In the genomic region with DNA sequence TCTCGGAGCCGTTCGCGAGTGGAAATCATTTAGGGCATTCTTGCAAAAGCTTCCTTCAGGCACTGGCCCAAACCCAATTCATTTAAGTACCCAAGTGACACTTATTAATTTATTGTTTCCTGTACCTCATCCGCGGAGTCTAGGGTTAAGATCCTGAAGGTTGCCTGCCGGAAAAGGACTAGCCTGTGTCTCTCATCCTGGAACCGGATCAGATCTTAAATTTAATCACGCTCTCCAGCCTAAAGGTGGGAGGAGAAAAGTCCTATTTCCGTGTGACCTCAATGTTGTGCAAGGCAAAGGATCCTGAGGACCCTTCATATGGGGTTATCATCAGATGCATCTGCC, we compare ENCODE assay signal across 10 mouse cellular contexts. TPM values are rescaled to one million over a fixed set of nuclear protein-coding genes. Genes with fewer than 3 reads are reported as not detected.
DNase-seq lines count a peak whose midpoint lies in the region; ATAC-seq and TF ChIP-seq lines count a peak whose summit lies in the region.
"Had no signal": no experiment of that assay in that cellular context is flagged by ENCODE, and none has a peak within 500 bp of the region (broad histone marks: within the 10 kb centered on the region; RNA-seq: fewer than 3 reads in every experiment).

No protein-coding gene starts in this region.

- H3K27me3 ChIP-seq in kidney, postnatal 0 days (ENCODE audit: insufficient read depth, low read length) = peaks cover 19% of the 10 kb centered on the region
- peaks cover 86% of the 10 kb centered on the region for H3K27me3 ChIP-seq in forebrain, embryonic 10.5 days (ENCODE audit: poor library complexity, severe bottlenecking)
- peaks cover 32% of the 10 kb centered on the region for H3K27me3 ChIP-seq in intestine, embryonic 16.5 days (replicated peaks; ENCODE audit: control insufficient read depth, insufficient read depth, low read length)
- H3K27me3 ChIP-seq in neural tube, embryonic 13.5 days = peaks cover 94% of the 10 kb centered on the region

- no peak for TF ChIP-seq CTCF in kidney, postnatal 0 days (IDR thresholded peaks at IDR 0.05; ENCODE audit: low read depth)

- peak; percentile 72 for DNase-seq in kidney, postnatal 0 days (ENCODE audit: low spot score)
- DNase-seq in kidney, postnatal 10 days = no peak
- DNase-seq in forebrain, embryonic 10.5 days (ENCODE audit: extremely low spot score, low spot score) = no peak
- DNase-seq in ovary, adult 18-20 months (ENCODE audit: low spot score) = no peak
- DNase-seq in thymus, postnatal 25 days = no peak
- no peak for DNase-seq in ovary, postnatal 36 days (ENCODE audit: low spot score)
- DNase-seq: thymus, postnatal 36 days had no signal

- 0 out of 2 replicates have a peak, but pooled peaks have one; percentile 40 for ATAC-seq in kidney, postnatal 0 days (replicated peaks; ENCODE audit: low FRiP score, low read depth)
- 0 out of 2 replicates have a peak, but pooled peaks have one; percentile 18 for ATAC-seq in intestine, embryonic 16.5 days
- peak; percentile 9; the same call in 1 of the 2 replicates for ATAC-seq in neural tube, embryonic 13.5 days (ENCODE audit: low read depth)

- peak overlapping the region; percentile 44 for H3K4me3 ChIP-seq in kidney, postnatal 0 days (replicated peaks; ENCODE audit: low read depth, low read length)
- H3K4me3 ChIP-seq in forebrain, embryonic 10.5 days = peak overlapping the region; percentile 69
- peak overlapping the region; percentile 50 for H3K4me3 ChIP-seq in intestine, embryonic 16.5 days (ENCODE audit: low read length)
- peak overlapping the region; percentile 59 for H3K4me3 ChIP-seq in neural tube, embryonic 13.5 days

- no peaks in the 10 kb centered on the region for H3K4me1 ChIP-seq in kidney, postnatal 0 days (replicated peaks; ENCODE audit: insufficient read depth, low read length)
- H3K4me1 ChIP-seq in forebrain, embryonic 10.5 days = peaks cover 20% of the 10 kb centered on the region
- H3K4me1 ChIP-seq in intestine, embryonic 16.5 days (ENCODE audit: control insufficient read depth, insufficient read depth, low read length) = peaks cover 6% of the 10 kb centered on the region; the same call in 1 of the 2 replicates
- peaks cover 24% of the 10 kb centered on the region for H3K4me1 ChIP-seq in neural tube, embryonic 13.5 days (replicated peaks)

- H3K9ac ChIP-seq in kidney, postnatal 0 days (ENCODE audit: low read depth, low read length) = no peak overlapping the region
- H3K9ac ChIP-seq in intestine, embryonic 16.5 days (ENCODE audit: low read depth, low read length) = no peak overlapping the region
- H3K9ac ChIP-seq in neural tube, embryonic 13.5 days = peak overlapping the region; percentile 70

- H3K4me2 ChIP-seq in kidney, postnatal 0 days (ENCODE audit: low read length) = peak overlapping the region; percentile 85
- peak overlapping the region; percentile 93 for H3K4me2 ChIP-seq in intestine, embryonic 16.5 days (ENCODE audit: low read depth, low read length)
- peak overlapping the region; percentile 86 for H3K4me2 ChIP-seq in neural tube, embryonic 13.5 days

- H3K9me3 ChIP-seq in kidney, postnatal 0 days (replicated peaks; ENCODE audit: low read length) = no peaks in the 10 kb centered on the region
- no peaks in the 10 kb centered on the region for H3K9me3 ChIP-seq in forebrain, embryonic 10.5 days
- no peaks in the 10 kb centered on the region for H3K9me3 ChIP-seq in intestine, embryonic 16.5 days (ENCODE audit: control insufficient read depth, low read length)
- no peaks in the 10 kb centered on the region for H3K9me3 ChIP-seq in neural tube, embryonic 13.5 days

- no peak overlapping the region for H3K27ac ChIP-seq in kidney, postnatal 0 days
- no peak overlapping the region for H3K27ac ChIP-seq in forebrain, embryonic 10.5 days
- no peak overlapping the region for H3K27ac ChIP-seq in intestine, embryonic 16.5 days (ENCODE audit: low read length)
- H3K27ac ChIP-seq in neural tube, embryonic 13.5 days (replicated peaks) = no peak overlapping the region

- WGBS in kidney, postnatal 0 days = 2% methylated on average over 10 of the region's 10 CpGs
- WGBS in forebrain, embryonic 10.5 days = 18% methylated on average over 10 of the region's 10 CpGs
- WGBS in intestine, embryonic 16.5 days = 4% methylated on average over 10 of the region's 10 CpGs
- WGBS in neural tube, embryonic 13.5 days = 5% methylated on average over 10 of the region's 10 CpGs

- H3K36me3 ChIP-seq in kidney, postnatal 0 days (ENCODE audit: insufficient read depth, low read length) = no peaks in the 10 kb centered on the region
- no peaks in the 10 kb centered on the region for H3K36me3 ChIP-seq in forebrain, embryonic 10.5 days (replicated peaks)
- H3K36me3 ChIP-seq in intestine, embryonic 16.5 days (ENCODE audit: control insufficient read depth, insufficient read depth, low read length) = no peaks in the 10 kb centered on the region
- H3K36me3 ChIP-seq in neural tube, embryonic 13.5 days = no peaks in the 10 kb centered on the region

RNA-seq across cellular contexts. Expression of a gene that starts 0.2 kb away (rescaled TPM):
- polyA plus RNA-seq in kidney, postnatal 0 days (2015; fragmentation: Nextera tagmentation; extraction: Ambion mirVana) = 0.61 and 0.68 TPM in 2 replicates
- 0.07 and 0.15 TPM in 2 replicates for polyA plus RNA-seq in forebrain, embryonic 10.5 days (2016; fragmentation: Nextera tagmentation; extraction: Ambion mirVana)
- not detected in 2 replicates for polyA plus RNA-seq in intestine, embryonic 16.5 days (2015; fragmentation: Nextera tagmentation; extraction: Ambion mirVana)
- polyA plus RNA-seq in neural tube, embryonic 13.5 days (2015; fragmentation: Nextera tagmentation; extraction: Ambion mirVana) = 8.8 and 11.4 TPM in 2 replicates

RNA-seq across cellular contexts. Expression of a gene that starts 29.3 kb away (rescaled TPM):
- not detected in 2 replicates for polyA plus RNA-seq in kidney, postnatal 0 days (2015; fragmentation: Nextera tagmentation; extraction: Ambion mirVana)
- not detected in 2 replicates for polyA plus RNA-seq in forebrain, embryonic 10.5 days (2016; fragmentation: Nextera tagmentation; extraction: Ambion mirVana)
- polyA plus RNA-seq in intestine, embryonic 16.5 days (2015; fragmentation: Nextera tagmentation; extraction: Ambion mirVana) = not detected in 2 replicates
- polyA plus RNA-seq in neural tube, embryonic 13.5 days (2015; fragmentation: Nextera tagmentation; extraction: Ambion mirVana) = not detected in 2 replicates
- polyA plus RNA-seq: frontal cortex, adult 2 months had no signal

RNA-seq across cellular contexts. Expression of a gene that starts 47.8 kb away (rescaled TPM):
- not detected in 2 replicates for polyA plus RNA-seq in kidney, postnatal 0 days (2015; fragmentation: Nextera tagmentation; extraction: Ambion mirVana)
- not detected in 2 replicates for polyA plus RNA-seq in forebrain, embryonic 10.5 days (2016; fragmentation: Nextera tagmentation; extraction: Ambion mirVana)
- not detected in 2 replicates for polyA plus RNA-seq in intestine, embryonic 16.5 days (2015; fragmentation: Nextera tagmentation; extraction: Ambion mirVana)
- polyA plus RNA-seq in neural tube, embryonic 13.5 days (2015; fragmentation: Nextera tagmentation; extraction: Ambion mirVana) = not detected in 2 replicates
- polyA plus RNA-seq: frontal cortex, adult 2 months had no signal

RNA-seq across cellular contexts. Expression of a gene that starts 59.7 kb away (rescaled TPM):
- not detected in 2 replicates for polyA plus RNA-seq in kidney, postnatal 0 days (2015; fragmentation: Nextera tagmentation; extraction: Ambion mirVana)
- not detected in 2 replicates for polyA plus RNA-seq in forebrain, embryonic 10.5 days (2016; fragmentation: Nextera tagmentation; extraction: Ambion mirVana)
- polyA plus RNA-seq in intestine, embryonic 16.5 days (2015; fragmentation: Nextera tagmentation; extraction: Ambion mirVana) = not detected in 2 replicates
- not detected in 2 replicates for polyA plus RNA-seq in neural tube, embryonic 13.5 days (2015; fragmentation: Nextera tagmentation; extraction: Ambion mirVana)
- polyA plus RNA-seq: frontal cortex, adult 2 months had no signal
